Mouse (Mus musculus) ES-CJ7 (cell line): ENCODE data around the gene Sipa1.
A peak's percentile ranks its signal among the peaks of the same experiment; 100 is the strongest.

Experiments used
- DNase-seq: peaks from one replicate; pipeline ENCODE4 v3.0.0; 2011; ENCODE audit warnings: low read depth, low spot score

Gene Sipa1

DNA sequence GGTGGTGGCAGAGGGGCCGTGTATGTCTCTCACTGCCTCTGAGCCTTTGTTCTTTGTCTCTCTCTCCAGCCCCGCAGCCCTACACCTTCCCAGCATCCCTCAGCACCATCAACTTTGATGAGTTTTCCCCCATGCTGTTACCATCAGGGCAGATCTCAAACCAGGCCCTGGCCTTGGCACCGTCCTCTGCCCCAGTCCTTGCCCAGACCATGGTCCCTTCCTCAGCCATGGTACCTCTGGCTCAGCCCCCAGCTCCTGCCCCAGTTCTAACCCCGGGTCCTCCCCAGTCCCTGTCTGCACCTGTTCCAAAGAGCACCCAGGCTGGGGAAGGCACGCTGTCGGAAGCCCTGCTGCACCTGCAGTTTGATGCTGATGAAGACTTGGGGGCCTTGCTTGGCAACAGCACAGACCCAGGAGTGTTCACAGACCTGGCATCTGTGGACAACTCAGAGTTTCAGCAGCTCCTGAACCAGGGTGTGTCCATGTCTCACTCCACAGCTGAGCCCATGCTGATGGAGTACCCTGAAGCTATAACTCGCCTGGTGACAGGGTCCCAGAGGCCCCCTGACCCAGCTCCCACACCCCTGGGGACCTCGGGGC is 16.7 kb downstream of the Sipa1 start:
- no peak for DNase-seq

DNA sequence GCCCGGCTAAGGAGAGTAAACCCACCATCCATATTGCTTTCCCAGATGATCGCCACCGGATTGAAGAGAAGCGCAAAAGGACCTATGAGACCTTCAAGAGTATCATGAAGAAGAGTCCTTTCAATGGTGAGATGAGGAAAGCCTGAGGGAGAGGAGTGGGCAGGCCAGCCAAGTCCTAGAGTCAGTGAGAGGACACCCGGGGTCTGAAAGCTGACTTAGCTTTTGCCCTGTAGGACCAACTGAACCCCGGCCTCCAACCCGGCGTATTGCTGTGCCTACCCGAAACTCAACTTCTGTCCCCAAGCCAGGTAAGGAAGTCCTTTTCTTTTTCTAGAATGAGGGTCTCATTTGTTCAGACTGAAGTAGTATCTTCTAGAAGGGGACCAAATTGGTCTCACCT is 18.2 kb downstream of the Sipa1 start:
- DNase-seq = no peak

DNA sequence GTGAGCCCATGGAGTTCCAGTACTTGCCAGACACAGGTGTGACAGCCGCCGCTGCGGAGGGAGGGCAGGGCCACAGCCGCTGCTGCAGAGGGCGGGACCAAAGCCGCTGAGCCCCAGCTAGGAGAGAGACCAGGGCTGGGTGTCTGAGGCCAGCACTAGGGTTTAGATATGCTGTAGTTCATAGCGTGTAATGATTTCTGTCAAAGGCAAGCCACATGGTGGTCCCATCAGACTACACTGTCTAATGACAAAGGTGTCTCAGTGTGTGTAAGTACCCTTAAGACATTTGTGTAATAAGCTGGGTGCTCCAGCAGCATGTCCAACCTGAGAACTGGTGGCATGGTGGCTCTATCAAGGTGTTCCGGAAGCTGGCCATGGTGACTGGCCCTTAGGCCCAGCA is 21.9 kb downstream of the Sipa1 start:
- no peak for DNase-seq

DNA sequence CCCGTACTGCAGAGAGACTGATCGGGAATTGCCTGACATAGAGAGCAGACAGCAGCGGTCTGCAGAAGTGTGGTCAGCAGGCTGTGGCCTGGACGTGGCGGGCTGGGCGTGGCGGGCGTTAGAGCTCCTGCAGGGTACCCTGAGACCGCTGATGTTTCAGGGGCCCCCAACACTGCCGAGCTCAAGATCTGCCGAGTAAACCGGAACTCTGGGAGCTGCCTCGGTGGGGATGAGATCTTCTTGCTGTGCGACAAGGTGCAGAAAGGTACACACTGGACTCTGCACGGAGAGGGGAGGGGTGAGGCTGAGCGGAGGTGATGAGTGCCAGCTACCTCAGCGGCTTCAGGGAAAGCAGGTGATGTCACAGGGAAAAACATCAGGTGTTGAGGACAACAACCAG is 22.5 kb downstream of the Sipa1 start:
- DNase-seq = no peak

DNA sequence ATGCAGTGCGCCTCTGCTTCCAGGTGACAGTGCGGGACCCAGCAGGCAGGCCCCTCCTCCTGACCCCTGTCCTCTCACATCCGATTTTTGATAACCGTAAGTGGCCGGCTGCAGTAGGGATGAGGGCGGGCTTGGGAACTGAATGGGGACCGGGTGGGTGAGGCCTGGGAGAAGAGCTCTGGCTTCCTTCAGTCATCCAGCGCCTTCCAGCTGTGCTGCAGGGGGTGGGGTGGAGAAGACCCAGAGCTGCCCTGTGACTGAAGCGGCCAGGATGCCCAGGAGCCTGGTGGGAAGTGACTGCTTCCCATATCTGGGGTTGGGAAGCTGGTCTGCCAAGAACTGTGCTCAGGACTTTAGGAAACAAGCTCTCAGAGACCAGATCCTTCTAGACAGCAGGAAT is 23.2 kb downstream of the Sipa1 start:
- no peak for DNase-seq

DNA sequence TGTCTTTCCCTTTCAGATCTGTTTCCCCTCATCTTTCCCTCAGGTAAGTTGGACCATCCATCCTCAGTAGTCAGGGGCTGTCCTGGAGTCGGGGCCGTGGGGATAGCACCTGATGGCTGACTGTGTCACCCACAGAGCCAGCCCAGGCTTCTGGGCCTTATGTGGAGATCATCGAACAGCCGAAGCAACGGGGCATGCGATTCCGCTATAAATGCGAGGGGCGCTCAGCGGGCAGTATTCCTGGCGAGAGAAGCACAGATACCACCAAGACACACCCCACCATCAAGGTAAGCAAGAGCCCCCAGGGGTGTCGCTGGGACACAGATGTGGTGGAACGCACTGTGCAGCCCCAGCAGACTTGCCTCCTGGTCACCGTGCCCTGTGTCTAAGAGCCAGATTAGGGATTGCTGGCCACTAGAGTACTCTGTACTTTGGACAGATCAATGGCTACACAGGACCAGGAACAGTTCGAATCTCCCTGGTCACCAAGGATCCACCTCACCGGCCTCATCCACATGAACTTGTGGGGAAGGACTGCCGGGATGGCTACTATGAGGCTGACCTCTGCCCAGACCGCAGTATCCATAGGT is 25.0 kb downstream of the Sipa1 start:
- no peak for DNase-seq

DNA sequence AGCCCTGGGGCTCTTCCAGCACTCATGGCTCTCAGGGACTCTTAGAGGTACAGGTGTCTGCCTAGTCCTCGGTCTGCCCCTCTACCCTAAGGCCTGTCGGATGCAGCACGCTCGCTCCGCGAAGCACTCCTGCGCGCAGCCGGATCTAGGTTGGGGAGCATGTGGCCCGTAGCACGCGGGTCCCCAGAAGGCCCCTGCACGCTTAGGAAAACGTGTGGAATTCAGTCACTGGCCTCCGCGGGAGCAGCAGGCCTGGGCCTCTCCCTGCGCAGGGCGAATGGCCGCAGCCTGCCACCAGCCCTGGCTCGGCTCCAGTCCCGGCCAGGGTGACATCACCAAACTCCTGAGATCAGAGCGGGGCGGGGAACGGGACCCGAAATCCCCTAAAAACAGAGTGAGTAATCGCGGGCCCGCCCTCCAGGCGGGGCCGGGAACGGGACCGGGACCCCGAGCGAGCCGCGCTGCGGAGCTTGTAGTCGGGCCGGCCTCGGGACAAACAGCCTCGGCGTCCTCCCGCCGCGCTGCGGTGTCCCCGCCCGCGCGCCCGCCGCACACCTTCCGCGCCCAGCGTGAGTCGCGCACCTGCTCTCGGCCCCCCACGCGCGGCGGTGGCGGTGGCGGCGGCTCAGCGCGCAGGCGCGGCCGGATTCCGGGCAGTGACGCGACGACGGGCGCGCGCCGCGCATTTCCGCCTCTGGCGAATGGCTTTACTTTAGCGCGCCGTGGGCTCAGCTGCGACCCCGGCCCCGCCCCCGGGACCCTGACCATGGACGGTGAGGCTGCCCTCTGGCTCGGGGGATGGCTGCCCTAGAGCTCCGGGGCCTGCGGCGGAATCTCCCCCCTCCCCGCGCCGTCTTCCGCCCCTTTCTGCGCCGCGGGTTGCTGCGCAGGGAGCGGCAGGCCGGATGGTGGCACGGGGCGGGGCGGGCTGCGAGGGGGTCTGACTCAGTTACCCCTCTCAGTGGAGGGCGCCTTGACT is 26.1 kb downstream of the Sipa1 start, which contains the start of gene Rela:
Rela (plus strand) TSS at position 415 of the 979 bp plus-strand sequence.
- DNase-seq = peak; percentile 72

DNA sequence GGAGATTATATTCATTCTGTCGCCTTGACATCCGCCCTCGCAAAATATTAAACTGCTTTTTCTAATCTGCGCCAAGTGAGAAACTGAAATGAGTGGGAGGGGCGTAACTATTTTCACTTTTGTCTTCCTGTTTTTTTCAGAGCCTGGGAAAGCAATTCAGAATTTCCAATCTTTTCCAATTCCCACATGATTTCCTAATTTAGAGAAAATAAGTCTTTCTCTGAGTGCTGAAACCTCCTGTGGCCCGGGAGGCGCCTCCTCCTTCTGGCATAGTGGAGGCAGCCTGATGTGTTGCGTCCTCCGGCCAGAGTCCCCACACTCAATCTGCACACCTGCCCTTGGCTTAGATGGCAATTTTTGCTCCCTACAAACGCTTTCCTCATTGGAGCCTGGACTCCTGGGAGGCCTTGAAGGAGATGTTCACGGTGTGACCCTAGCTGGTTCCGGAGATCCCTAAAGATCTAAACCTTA is 26.9 kb downstream of the Sipa1 start:
- no peak for DNase-seq

DNA sequence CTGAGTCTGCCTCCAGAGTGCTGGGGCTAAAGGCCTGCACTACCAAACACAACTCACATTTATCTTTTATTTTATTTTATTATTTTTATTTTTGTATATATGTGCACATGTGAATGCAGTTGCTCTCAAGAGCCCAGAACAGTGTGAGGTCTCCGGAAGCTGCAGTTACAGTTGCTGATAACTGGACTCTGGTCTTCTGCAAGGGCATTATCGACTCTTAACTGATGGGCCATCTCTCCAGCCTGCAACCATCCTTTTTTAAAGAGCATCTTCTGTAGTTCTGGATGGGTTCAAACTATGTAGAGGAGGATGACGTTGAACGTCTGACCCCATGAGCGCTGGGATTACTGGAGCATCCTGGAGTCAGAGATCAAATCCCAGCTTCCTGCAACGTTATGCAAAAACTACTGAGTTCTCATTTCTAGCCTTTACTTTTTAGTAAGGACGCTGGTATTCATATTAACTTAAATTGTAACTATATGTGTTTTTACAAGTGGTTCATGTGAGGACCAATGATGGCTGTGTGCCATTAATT is 27.4 kb downstream of the Sipa1 start:
- DNase-seq = no peak

DNA sequence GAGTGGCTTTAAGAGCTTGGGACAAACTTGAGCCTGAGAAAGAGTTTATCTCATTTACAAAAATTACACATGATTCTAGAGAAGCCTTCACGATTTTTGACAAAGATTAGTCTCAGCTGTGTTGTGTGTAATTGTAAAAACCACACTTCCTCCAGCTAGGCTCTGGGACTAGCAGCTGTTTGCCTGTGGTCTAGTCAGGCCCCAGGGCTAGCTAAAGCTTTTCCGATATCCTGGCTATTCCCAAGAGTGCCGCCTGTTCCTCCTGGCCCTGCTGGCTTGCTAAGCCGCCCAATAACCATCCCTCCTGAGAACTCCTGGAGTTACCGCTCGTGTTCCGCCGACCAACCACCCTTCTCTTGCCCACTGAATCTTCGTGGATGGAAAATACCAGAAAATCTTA is 31.4 kb downstream of the Sipa1 start:
- no peak for DNase-seq

DNA sequence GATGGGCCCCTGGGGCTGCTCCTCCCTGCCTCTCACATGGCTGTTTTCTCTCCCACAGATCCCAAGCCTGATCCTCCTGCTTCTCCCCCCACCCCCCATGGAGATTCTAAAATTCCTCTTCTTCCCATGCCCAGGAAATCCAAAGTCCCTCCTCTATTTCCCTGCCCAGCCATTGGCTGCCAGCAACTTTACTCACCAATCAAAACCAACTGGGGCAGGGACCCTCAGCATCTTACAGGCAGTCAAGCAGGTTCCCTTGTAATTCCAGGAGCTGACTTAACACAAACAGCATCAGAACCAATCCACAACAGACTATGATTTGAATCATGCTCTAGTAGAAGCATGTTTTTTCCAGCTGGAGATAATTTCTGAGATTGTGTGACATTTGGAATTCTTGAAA is 33.6 kb downstream of the Sipa1 start:
- DNase-seq = peak; percentile 69

DNA sequence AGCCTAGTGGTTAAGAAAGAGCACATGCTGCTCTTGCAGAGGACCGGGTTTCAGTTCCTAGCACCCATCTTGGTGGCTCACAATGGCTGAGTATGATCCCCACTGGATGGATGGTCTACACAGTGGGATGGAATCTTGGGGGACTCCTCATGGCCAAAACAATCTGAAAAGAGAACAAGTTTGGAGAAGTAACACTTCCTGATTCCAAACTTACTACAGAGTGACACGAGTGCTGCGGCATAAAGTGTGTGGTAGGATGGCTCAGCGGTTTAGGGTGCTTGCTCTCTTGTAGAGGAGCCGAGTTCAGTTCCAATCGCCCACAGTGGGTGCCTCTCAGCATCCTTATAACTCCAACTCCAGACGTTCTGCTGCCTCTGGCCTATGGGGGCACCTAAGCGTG is 38.2 kb downstream of the Sipa1 start:
- DNase-seq = no peak

DNA sequence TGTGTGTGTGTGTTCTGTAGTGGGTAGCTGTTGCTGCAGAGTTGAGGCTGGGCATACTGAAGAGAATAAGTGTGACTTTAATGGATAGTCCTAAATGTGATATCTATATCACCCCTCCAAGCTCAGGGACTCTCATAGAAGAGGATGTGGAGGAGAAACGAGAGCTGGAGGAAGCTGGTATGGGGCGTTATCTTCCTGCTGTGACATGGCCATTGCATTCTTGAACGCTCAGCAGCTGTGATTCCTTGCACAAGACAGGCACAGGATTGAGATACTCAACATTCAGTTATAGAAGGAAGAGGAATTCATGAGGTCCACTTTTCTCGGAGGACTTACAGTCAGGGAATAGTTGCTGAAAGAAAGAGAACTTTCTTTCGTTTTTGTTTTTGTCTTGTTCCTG is 41.6 kb downstream of the Sipa1 start:
- DNase-seq = no peak

DNA sequence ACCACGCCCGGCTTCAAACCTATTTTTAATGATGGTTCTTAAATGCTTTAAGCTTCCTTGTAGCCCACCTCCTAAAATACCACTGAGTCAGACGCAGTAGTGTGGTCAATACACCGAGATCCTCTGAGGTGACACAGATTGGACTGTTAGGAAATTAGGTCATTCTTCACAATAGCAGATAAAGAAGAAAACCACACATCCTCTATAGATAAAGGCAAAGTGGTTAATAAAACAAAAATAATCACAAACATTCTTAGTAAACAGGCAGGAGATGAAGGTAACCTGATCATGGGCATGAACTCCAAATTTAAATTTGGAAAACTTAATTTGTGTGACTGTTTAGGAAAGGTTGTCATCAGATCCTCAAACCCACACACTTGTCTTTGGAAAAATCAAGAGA is 43.5 kb downstream of the Sipa1 start:
- no peak for DNase-seq

DNA sequence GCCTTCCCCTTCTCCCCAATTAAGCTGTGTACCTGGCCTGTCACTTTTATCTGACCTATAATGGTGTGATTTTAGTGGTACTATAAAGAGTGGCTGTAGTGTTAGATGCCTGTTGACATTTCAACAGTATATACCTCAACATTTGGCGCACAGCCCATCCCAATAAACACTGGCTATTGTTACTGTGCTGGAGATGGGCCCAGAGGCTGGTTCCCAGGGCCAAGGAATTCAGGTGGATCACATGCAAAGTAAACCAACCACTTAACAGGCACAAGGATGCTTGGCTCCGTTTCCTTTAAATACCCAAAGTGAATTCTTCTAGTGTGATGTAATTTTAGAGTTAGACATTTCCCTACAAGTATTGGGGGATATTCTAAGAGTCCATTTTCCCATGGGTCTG is 48.6 kb downstream of the Sipa1 start:
- DNase-seq = no peak

DNA sequence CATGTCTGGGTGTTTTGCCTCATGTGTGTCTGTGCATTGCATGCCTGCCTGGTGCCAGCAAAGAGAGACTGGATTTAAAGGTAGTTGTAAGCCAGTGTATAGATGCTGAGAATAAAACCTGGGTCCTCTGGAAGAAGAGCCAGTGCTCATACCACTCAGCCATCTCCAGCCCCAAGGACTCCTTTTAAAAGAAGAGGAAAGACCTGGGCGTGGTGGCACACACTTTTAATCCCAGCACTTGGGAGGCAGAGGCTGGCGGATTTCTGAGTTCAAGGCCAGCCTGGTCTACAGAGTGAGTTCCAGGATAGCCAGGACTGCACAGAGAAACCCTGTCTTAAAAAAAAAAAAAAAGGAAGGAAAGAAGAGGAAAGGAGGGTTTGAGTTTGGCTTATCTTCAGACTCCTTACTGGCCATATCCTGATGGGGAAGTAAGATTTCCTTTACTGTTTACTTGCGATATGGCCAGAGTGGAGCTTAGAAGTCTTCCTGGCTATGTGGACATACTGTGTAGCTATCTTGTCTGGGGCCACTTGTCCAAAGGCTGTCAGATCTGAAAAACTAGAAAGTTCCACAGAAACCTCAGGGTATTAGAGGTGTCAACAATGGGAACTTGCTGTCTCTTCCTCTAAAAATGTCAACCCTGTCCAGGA is 50.6 kb downstream of the Sipa1 start:
- DNase-seq = no peak

DNA sequence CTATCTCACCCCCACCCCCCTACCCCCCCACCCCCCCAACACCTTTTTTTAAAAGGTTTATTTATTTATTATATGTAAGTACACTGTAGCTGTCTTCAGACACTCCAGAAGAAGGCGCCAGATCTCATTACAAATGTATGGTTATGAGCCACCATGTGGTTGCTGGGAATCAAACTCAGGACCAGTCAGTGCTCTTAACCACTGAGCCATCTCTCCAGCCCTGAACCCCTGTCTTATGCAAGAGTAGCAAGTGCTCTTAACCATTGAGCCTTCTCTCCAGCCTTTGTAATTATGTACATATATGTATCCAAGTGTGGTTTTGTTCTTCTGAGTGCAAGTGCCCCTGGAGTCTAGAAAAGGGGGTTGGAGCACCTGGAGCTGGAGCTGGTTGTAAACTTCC is 51.5 kb downstream of the Sipa1 start:
- DNase-seq = no peak

DNA sequence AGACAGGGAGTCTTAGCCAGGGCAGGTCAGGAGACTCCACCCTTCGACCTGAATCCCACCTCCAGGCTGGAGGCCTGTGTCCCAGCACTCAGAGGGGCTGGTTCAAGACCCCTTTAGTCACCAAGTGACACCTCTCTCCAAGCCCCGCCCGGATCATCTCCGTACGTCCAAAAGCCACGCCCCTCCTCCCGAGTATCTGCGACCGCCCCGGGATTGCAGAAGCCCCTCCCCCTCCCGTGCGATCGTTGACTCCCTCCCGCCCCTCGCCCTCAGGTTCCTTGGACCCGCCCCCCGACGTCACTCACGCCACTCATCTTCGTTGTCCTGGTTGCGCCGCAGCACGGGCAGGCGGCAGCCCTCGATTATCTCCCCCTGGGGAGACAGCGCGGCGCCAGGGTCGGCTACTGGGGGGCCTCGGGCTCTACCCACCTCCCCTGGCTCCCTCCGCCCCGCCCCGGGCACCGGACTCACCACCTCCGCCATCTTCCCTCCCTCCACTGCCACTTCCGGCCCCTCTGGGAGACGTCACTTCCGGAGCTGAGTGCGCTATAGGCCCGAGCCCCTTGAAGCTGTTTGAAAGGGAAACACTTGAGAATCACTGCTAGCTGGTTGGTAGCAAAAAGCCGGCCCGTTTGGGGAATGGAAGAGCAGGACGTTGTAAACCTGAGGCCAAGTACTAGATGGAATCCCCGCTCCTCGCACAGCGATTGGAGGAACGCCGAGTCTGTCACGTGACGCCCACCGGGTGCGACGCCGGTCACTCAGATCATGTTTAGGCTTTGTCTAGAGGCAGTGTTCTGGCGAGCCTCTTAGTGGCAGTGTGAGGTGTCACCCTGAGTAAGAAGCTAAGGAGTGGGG is 53.7 kb downstream of the Sipa1 start, which contains the start of gene Kat5:
Kat5 (minus strand) TSS at position 691 of the 858 bp plus-strand sequence.
- peak; percentile 94 for DNase-seq

DNA sequence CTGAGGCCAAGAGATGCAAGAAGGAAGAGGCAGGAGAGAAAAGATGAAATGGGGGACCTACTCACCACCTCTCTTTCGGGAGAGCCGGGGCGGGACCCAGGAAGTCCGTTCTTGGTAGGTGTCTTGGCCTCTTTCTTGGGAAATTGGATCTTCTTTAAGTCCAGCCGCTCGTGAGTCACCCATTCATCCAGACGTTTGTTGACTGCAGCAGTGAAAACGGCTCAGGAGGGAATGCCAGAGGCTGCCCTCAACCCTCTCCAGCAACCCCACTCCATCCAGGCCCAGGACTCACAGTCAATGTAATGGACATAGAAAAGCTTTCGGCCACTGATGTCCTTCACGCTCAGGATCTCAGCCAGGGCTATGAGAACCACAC is 54.3 kb downstream of the Sipa1 start:
- no peak for DNase-seq

DNA sequence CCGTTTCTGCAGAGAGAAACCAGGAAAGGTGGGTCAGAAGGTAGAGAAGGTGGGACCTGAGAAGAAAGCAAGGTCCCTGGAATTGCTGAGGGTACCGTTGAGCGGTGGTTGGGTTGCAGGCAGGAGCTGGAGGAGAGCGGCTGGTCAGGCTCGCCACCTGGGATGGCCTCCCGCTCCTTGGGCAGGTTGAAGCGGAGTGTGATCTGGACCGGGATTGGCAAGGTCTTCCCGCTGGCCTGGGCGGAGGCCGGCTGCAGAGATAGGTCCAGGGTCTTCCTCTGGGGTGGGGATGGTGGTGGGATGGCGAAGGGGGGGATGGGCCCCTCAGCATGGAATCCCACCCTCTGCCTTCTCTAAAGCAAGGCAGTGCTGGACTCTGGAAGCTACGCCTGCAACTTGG is 54.8 kb downstream of the Sipa1 start:
- DNase-seq = no peak
